Mouse (Mus musculus) bone marrow, adult 2 months (tissue): ENCODE results near the gene Herc3.

Experiments used
- CTCF ChIP-seq: fragments of 200-500 bp; IDR thresholded peaks from 2 replicates; pipeline ENCODE4 v1.5.1; 2011; ENCODE audit warnings: low read length, control low read depth; ENCODE audit not compliant: control insufficient read depth, insufficient read depth
- POLR2A ChIP-seq: fragments of 200-500 bp; IDR thresholded peaks from 2 replicates; pipeline ENCODE4 v1.6.1; 2011; ENCODE audit warnings: low read depth, mild to moderate bottlenecking, control low read depth, low read length, borderline replicate concordance; ENCODE audit not compliant: control insufficient read depth

DNA sequence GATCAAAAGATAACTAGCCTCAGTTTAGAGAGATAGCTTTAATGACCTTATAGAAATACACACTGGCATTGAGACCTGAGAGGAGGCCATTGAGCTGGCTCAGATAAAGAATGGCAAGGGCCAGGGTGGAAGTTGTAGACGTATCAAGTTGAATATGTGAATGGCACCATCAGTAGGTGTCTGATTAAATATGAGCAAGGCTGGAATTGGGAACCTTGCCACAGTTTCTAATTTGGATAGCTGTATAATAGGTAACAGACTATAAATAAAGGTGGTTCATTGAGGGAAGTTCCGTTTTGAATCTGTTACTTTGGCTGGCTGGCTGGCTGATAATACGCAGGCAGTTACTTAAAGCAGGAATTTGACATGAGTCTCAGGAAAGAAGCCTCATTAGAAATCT lies 65.4 kb downstream of the Herc3 start:
- no peak for TF ChIP-seq CTCF
- TF ChIP-seq POLR2A, result no peak
